Mouse (Mus musculus): ENCODE measurements around the gene Slc24a4.

- no peak for TF ChIP-seq POLR2A (IDR thresholded peaks at IDR 0.05; ENCODE audit: borderline replicate concordance, insufficient read depth, low read length)
- no peak for TF ChIP-seq CTCF (IDR thresholded peaks at IDR 0.05; ENCODE audit: borderline replicate concordance, insufficient read depth, low read depth, low read length)
Measured at GRCm38 (mm10) chr12:102180371-102181074, 52.0 kb downstream of the Slc24a4 start.

All from cerebellum, adult 2 months (tissue).